Mouse (Mus musculus): ENCODE data around the gene Lnx1. TPM values are rescaled to one million over a fixed set of nuclear protein-coding genes. Genes with fewer than 3 reads are reported as not detected.

Gene Lnx1
- total and polyA plus RNA-seq, 2 experiments from 2014 or later: 18.7 to 36.9 TPM

DNA sequence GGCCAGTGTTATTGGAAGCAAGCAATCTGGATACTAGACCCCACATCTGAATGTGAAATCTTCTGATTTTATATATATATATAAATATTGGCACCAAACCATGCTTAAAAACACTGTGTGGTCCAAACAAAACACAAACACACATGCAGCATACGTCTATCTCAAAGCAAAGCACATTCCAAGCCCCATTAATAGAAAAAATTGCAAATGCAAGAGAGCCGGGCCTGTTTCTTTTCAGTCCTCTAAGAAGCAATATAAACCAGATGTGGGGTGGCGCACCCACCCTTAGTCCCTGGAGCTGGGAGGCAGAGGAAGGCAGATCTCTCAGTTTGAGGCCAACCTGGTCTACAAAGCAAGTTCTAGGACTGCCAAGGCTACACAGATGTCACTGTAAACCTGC lies 68.3 kb downstream of the Lnx1 start:
- DNase-seq (ENCODE audit: low spot score) (no peak), ATAC-seq (ENCODE audit: low FRiP score) (no peak)
- 82% methylated on average over 3 of the region's 3 CpGs for WGBS
- Histone ChIP-seq H3K27ac (ENCODE audit: low read depth, low read length) (no peak overlapping the region), H3K9me3 (ENCODE audit: low read length) (no peaks in the 10 kb centered on the region), H3K4me1 (ENCODE audit: insufficient read depth, low read length) (no peaks in the 10 kb centered on the region), H3K36me3 (ENCODE audit: insufficient read depth, low read length) (no peaks in the 10 kb centered on the region), H3K9ac (replicated peaks; ENCODE audit: low read length, poor library complexity, severe bottlenecking) (no peak overlapping the region), H3K4me3 (ENCODE audit: low read depth, low read length) (no peak overlapping the region), H3K27me3 (ENCODE audit: insufficient read depth, low read length) (no peaks in the 10 kb centered on the region), H3K4me2 (ENCODE audit: low read depth, low read length, poor library complexity, severe bottlenecking) (no peak overlapping the region)
- TF ChIP-seq CTCF (IDR thresholded peaks at IDR 0.05): no peak

DNA sequence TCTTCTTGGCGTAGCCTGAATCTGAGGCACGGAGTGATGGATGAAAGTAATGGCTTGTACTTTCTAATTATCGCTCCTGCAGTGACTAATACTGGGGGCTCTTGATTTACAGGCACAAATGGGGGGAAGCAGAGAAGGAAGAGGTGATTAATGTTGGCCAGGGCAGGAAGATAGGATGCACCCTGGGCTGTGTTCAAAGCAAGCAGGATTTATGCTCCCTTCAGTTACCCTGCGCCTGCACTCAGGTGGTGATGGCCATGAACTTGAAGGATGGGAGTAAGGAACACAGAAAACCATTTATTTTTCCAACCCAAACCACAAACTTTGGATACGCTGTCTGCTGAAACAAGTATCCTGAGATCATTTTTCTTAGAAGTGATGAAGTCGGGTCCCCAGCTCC lies 69.3 kb downstream of the Lnx1 start:
- no peak for TF ChIP-seq CTCF (IDR thresholded peaks at IDR 0.05)
- 88% methylated on average over 6 of the region's 6 CpGs for WGBS
- Histone ChIP-seq H3K4me2 (ENCODE audit: low read depth, low read length, poor library complexity, severe bottlenecking) (no peak overlapping the region), H3K27me3 (ENCODE audit: insufficient read depth, low read length) (no peaks in the 10 kb centered on the region), H3K9ac (replicated peaks; ENCODE audit: low read length, poor library complexity, severe bottlenecking) (no peak overlapping the region), H3K4me1 (ENCODE audit: insufficient read depth, low read length) (no peaks in the 10 kb centered on the region), H3K36me3 (ENCODE audit: insufficient read depth, low read length) (no peaks in the 10 kb centered on the region), H3K4me3 (ENCODE audit: low read depth, low read length) (no peak overlapping the region), H3K9me3 (ENCODE audit: low read length) (no peaks in the 10 kb centered on the region), H3K27ac (ENCODE audit: low read depth, low read length) (no peak overlapping the region)
- no peak for ATAC-seq (ENCODE audit: low FRiP score)
- no peak for DNase-seq (ENCODE audit: low spot score)

DNA sequence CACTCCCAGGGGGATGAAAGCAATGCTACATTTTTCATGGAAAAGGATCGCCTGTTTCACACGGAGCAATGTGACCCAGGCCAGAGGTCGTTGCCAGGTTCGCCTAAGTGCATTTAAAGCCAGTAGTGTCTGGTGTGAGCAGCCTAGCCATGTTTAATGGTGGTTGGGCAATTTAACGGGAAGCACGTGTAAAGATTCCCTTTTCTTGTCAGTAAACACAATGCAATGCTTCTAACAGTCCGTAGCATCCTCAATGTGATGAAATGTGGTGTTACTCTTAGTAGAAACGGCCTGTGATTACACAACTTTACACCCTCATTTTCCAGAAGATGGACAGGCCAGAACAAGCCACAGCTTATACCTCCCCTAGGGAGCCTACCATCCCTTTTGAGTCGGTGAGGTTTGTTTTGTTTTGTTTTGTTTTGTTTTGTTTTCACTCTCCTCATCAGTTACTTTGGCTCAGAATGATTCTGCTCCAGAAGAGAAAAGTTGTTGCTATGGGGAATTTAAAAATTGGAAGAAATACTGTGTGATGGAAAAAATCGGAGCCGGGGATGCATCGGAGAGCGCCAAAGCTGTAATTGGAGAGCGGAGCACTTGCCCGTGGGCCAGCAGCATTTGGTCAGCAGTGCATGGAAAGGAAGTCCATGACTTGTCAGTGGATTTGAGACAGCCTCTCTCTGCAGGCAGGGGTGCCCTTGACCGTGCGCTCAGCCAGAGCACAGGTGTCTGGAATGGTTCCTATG lies 70.2 kb downstream of the Lnx1 start:
- H3K27ac ChIP-seq (ENCODE audit: low read depth, low read length): no peak overlapping the region
- TF ChIP-seq CTCF (IDR thresholded peaks at IDR 0.05): no peak
- no peak overlapping the region for H3K4me2 ChIP-seq (ENCODE audit: low read depth, low read length, poor library complexity, severe bottlenecking)
- peak; percentile 9 for DNase-seq (ENCODE audit: low spot score)
- H3K9ac ChIP-seq (replicated peaks; ENCODE audit: low read length, poor library complexity, severe bottlenecking): no peak overlapping the region
- H3K36me3 ChIP-seq (ENCODE audit: insufficient read depth, low read length): 0 out of 2 replicates have a peak, but pooled peaks cover 3% of the 10 kb centered on the region
- no peaks in the 10 kb centered on the region for H3K9me3 ChIP-seq (ENCODE audit: low read length)
- WGBS: 64% methylated on average over 17 of the region's 17 CpGs
- H3K4me1 ChIP-seq (ENCODE audit: insufficient read depth, low read length): no peaks in the 10 kb centered on the region
- ATAC-seq (ENCODE audit: low FRiP score): no peak
- H3K4me3 ChIP-seq (ENCODE audit: low read depth, low read length): no peak overlapping the region
- no peaks in the 10 kb centered on the region for H3K27me3 ChIP-seq (ENCODE audit: insufficient read depth, low read length)

DNA sequence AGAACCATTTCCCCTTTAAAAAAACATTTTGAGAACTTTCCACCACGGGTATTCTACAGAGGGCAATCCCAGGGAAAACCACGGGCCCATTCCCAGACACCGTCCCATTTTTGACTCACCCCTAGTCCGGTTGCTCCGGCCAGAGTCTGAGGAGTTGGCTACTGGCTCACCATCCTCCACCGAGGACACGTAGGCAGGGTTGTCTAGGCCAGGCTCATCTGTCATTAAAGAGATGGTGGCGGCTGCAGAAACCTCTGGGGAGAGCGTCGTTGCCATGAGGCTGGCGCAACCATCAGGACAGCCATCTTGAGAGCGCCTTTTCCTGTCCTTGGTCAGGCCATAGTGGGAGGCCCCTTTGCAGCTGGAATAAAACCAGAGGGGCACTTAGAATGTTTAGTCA lies 74.7 kb downstream of the Lnx1 start:
- Histone ChIP-seq H3K4me1 (ENCODE audit: insufficient read depth, low read length) (no peaks in the 10 kb centered on the region), H3K4me2 (ENCODE audit: low read depth, low read length, poor library complexity, severe bottlenecking) (no peak overlapping the region), H3K27me3 (ENCODE audit: insufficient read depth, low read length) (no peaks in the 10 kb centered on the region), H3K36me3 (ENCODE audit: insufficient read depth, low read length) (peaks cover 18% of the 10 kb centered on the region), H3K4me3 (ENCODE audit: low read depth, low read length) (no peak overlapping the region), H3K9ac (replicated peaks; ENCODE audit: low read length, poor library complexity, severe bottlenecking) (no peak overlapping the region), H3K9me3 (ENCODE audit: low read length) (no peaks in the 10 kb centered on the region), H3K27ac (ENCODE audit: low read depth, low read length) (no peak overlapping the region)
- no peak for TF ChIP-seq CTCF (IDR thresholded peaks at IDR 0.05)
- DNase-seq (ENCODE audit: low spot score) (no peak), ATAC-seq (ENCODE audit: low FRiP score) (no peak)
- WGBS: 94% methylated on average over 12 of the region's 12 CpGs

DNA sequence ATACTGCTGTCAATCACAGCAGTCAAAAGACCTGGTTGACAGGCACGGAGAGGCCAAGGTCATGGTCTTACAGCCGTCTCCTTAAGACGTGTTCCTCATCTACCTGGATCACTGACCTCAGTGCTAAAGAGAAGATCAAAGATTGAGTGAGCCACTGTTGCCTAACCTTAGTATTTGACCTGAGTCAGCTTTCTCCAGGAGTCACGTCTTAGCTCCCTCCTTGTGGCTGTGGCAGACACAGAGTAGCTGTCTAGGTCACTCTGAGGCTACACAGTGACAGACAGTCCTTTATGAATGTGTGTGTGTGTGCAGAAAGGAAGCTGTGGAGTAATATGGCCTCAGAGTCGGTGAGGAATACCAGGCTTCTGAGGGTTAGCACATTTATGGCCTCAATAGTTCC lies 78.3 kb downstream of the Lnx1 start:
- Histone ChIP-seq H3K27me3 (ENCODE audit: insufficient read depth, low read length) (no peaks in the 10 kb centered on the region), H3K36me3 (ENCODE audit: insufficient read depth, low read length) (peaks cover 27% of the 10 kb centered on the region), H3K4me1 (ENCODE audit: insufficient read depth, low read length) (no peaks in the 10 kb centered on the region), H3K9ac (replicated peaks; ENCODE audit: low read length, poor library complexity, severe bottlenecking) (no peak overlapping the region), H3K27ac (ENCODE audit: low read depth, low read length) (no peak overlapping the region), H3K4me3 (ENCODE audit: low read depth, low read length) (no peak overlapping the region), H3K4me2 (ENCODE audit: low read depth, low read length, poor library complexity, severe bottlenecking) (no peak overlapping the region), H3K9me3 (ENCODE audit: low read length) (no peaks in the 10 kb centered on the region)
- DNase-seq (ENCODE audit: low spot score) (no peak), ATAC-seq (ENCODE audit: low FRiP score) (no peak)
- WGBS: 68% methylated on average over 5 of the region's 5 CpGs
- no peak for TF ChIP-seq CTCF (IDR thresholded peaks at IDR 0.05)

DNA sequence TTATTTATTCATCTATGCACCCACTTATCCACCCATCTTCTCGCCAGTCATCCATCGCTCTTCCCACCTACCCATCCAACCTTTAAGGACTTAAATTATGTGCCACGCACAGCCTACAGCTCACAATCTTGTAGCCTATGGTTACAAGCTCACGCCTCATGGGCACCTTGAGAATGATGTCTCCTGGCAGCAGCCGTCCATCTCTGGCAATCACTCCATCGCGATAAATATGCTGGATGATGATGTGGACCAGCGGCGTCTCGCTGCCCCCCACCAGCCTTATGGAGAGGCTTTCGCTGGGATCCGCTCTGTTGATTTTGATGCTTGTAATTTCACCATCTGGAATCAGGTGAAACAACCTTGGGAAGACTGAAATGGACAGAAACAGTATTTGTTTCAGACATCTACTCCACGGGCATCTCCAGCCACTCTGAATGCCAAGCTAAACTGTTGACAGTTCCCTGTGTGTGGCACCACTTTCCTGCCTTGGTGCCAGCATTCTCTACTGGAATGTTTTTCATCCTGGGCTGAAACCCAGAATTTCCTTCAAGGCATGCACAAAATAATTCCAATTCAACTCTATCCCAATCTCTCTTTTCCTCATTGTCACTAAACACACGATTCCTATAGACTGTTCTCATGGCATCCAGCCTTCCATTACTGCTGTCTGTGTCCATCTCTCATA lies 79.3 kb downstream of the Lnx1 start:
- H3K4me2 ChIP-seq (ENCODE audit: low read depth, low read length, poor library complexity, severe bottlenecking): no peak overlapping the region
- no peaks in the 10 kb centered on the region for H3K9me3 ChIP-seq (ENCODE audit: low read length)
- ATAC-seq (ENCODE audit: low FRiP score) (no peak), DNase-seq (ENCODE audit: low spot score) (no peak)
- peaks cover 27% of the 10 kb centered on the region for H3K36me3 ChIP-seq (ENCODE audit: insufficient read depth, low read length)
- TF ChIP-seq CTCF (IDR thresholded peaks at IDR 0.05): no peak
- no peaks in the 10 kb centered on the region for H3K27me3 ChIP-seq (ENCODE audit: insufficient read depth, low read length)
- H3K9ac ChIP-seq (replicated peaks; ENCODE audit: low read length, poor library complexity, severe bottlenecking): no peak overlapping the region
- no peak overlapping the region for H3K27ac ChIP-seq (ENCODE audit: low read depth, low read length)
- 92% methylated on average over 14 of the region's 14 CpGs for WGBS
- H3K4me3 ChIP-seq (ENCODE audit: low read depth, low read length): no peak overlapping the region
- H3K4me1 ChIP-seq (ENCODE audit: insufficient read depth, low read length): no peaks in the 10 kb centered on the region
